Mouse (Mus musculus) Patski (cell line): ENCODE data around the gene Rxrb. TPM values are rescaled to one million over a fixed set of nuclear protein-coding genes. Genes with fewer than 3 reads are reported as not detected.

Experiments used
- ATAC-seq: fragments of 100-300 bp; one replicate; pipeline ENCODE4 v1.8.0; 2021
- CTCF ChIA-PET: fragments of 350-600 bp; sonication (Branson Sonifier 250); formaldehyde crosslinking; loops from one replicate; lab custom pipeline; 2022; ENCODE audit warnings: inconsistent platforms; lab: Charles Lee
- POLR2A ChIA-PET: fragments of 350-600 bp; sonication (Branson Sonifier 250); formaldehyde crosslinking; loops from one replicate; lab custom pipeline; 2022; ENCODE audit warnings: antibody characterized with exemption, inconsistent platforms; lab: Charles Lee
- DNase-seq: peaks from one replicate; pipeline ENCODE4 v3.0.0-alpha.2; 2011; ENCODE audit warnings: low read depth, low spot score
- H3K27me3 ChIP-seq: fragments of 371-371 bp; one replicate; pipeline ENCODE4 v1.5.1; 2021
- CTCF ChIP-seq: fragments of 100-300 bp; IDR thresholded peaks from one replicate; pipeline ENCODE4 v1.5.1; 2021
- in situ Hi-C: fragments of 300-500 bp; cut with MboI; formaldehyde crosslinking; loops from 3 replicates; pipeline ENCODE4 v1.11.1; 2018; ENCODE audit warnings: low pct_unique_long_range_greater_than_20kb, mixed read lengths
- polyA plus RNA-seq: library from polyadenylated mRNA; unstranded; gene quantifications from one replicate; pipeline ENCODE4 v1.2.3, GENCODE M21; 2021

Gene Rxrb
- polyA plus RNA-seq, 1 experiment from 2014 or later, result 57.1 TPM

DNA sequence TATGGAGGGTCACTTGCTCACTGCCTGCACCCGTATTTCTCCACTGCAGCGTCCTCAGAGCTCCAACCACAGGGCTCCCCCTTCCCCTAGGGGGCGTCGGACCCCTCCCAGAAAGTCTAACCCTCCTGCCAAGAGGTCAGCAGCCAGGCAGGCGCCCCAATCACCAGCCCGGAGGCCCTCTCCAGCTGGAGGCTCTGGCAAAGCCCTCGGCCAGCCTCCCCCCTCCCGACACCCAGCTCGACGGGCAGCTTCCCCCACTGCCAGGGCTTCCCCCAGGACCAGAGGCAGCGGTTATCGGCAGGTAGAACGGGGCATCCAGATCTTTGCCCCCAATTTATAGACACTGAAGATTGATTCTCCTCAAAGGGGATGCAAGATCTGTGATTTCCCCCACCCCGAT, 14.3 kb downstream of the Rxrb start:
- peaks cover 5% of the 10 kb centered on the region for H3K27me3 ChIP-seq
- DNase-seq, result no peak
- in situ Hi-C loops, result no loop called here

DNA sequence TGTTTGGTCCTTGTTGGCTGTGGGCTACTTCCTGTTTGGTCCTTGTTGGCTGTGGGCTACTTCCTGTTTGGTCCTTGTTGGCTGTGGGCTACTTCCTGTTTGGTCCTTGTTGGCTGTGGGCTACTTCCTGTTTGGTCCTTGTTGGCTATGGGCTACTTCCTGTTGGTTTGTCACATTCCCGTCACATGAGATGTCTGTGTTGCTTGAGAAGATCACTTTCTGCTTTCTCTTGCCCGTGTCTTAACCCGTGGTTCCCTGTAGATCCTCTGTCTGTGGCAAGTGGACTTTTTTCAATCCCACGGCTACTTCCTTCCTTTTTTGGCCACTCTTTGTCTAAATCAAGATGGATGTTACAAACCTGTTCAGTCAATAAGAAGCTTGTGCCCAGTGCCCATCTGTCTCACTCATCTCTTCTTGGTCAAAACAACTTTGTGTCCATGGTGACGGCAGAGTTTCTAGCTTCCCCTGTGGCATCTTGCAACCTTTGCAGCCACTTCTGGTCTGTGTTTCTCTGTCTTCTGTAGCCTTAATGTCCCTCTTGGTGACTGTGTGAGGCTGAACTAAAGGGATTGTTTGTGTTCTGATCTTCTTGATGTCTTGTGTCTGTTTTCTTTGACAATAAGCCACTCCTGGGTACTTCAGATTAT, 15.9 kb downstream of the Rxrb start:
- DNase-seq, result no peak
- POLR2A ChIA-PET, result no interaction called here
- CTCF ChIA-PET, result no interaction called here
- in situ Hi-C loops, result no loop called here
- H3K27me3 ChIP-seq, result no peaks in the 10 kb centered on the region
- no peak for TF ChIP-seq CTCF
- no peak for ATAC-seq

More for the DNA sequence above, 14.3 kb downstream of the Rxrb start:
- TF ChIP-seq CTCF, result no peak
- no peak for ATAC-seq
- CTCF ChIA-PET, result no interaction called here
- POLR2A ChIA-PET, result no interaction called here

DNA sequence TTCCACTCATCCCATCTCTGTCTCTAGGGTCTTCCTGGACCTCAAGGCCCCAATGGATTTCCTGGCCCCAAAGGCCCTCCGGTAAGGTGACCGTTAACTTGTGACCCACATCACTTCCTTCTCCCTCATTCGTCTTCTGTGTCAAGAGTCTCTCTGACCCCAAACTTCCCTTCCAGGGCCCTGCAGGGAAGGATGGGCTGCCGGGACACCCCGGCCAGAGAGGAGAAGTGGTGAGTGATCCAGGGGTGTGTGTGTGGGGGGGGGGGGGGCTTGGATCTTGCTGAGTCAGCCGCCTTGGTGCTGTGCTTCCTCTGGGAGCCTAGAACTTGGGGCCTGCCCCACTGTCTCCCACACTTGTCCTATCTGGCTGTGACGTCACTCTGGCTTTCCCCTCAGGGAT, 25.6 kb downstream of the Rxrb start:
- in situ Hi-C loops, result no loop called here
- ATAC-seq, result no peak
- no peak for DNase-seq
- CTCF ChIA-PET, result no interaction called here
- POLR2A ChIA-PET, result no interaction called here
- no peak for TF ChIP-seq CTCF
- H3K27me3 ChIP-seq, result no peaks in the 10 kb centered on the region

DNA sequence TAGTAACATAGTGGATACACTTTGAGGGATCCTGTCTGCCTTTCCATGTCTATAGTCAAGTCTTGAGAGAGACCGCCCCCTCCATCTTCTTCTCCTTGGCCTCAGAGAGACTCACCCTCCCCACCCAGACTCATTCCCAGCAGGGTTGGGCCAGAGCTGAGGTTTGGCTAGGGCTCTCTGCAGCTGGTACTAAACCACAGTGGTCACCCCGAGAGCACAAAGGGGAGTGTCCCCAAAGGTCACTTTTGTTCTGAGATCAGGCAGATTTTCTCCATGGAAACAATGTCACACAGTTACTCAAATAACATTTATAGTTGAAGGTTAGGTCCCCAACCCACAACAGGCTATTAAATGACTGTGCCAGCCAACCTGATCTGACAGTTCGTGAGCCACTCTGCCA, 37.3 kb downstream of the Rxrb start:
- ATAC-seq (no peak), DNase-seq (no peak)
- in situ Hi-C loops, result no loop called here
- no peaks in the 10 kb centered on the region for H3K27me3 ChIP-seq
- TF ChIP-seq CTCF, result no peak
- ChIA-PET CTCF (no interaction called here), POLR2A (no interaction called here)

DNA sequence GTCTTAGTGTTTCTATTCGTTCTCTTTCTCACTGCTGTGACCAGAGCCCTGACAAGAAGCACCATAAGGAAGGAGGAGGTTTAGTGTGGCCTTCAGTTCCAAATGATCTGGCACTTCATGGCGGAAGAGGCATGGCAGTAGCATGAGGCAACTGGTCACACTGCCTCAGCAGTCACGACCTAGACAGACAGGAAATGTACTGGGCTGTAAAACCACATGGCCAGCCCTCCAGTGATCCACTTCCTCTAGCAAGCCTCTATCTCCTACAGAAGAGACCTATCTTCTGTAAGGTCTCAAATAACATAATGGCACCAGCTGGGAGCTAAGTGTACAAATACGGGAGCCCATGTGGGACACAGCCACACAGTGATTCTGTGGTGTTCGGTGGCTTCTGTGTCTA, 40.5 kb downstream of the Rxrb start:
- CTCF ChIA-PET, result interaction anchor here (1.6 kb wide), 1 partner anchor 13 kb away, joined by 3 read pairs; no protein-coding TSS in a partner anchor
- TF ChIP-seq CTCF, result no peak
- DNase-seq, result no peak
- no peak for ATAC-seq
- in situ Hi-C loops, result no loop called here
- peaks cover 6% of the 10 kb centered on the region for H3K27me3 ChIP-seq
- POLR2A ChIA-PET, result no interaction called here

DNA sequence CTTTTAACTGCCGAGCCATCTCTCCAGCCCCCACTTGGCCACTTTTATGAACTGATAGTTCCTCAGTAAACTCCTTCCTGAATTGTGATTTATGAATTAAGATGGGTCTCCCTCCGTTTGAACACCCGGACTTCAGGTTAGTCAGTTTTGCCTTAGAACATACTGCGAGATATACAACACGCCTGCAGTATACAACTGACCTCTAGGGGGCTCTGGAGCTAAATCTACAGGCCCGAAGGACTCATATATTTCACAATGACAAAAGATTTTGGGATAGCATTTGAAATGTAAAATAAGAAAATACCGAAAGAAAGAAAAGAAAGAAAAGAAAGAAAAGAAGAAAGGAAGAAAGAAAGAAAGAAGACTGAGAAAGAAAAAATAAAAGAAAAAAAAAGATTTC, 43.7 kb downstream of the Rxrb start:
- peak; percentile 79 for TF ChIP-seq CTCF
- ATAC-seq, result no peak
- ChIA-PET POLR2A (no interaction called here), CTCF (interaction anchor here (1.0 to 1.1 kb wide), 3 partner anchors 21 to 93 kb away, joined by 3 to 4 read pairs (median 4); no protein-coding TSS in a partner anchor)
- in situ Hi-C loops, result loop anchor here (5.0 kb wide), 1 partner anchor 92 kb away; no protein-coding TSS in a partner anchor
- no peak for DNase-seq
- peaks cover 9% of the 10 kb centered on the region for H3K27me3 ChIP-seq

DNA sequence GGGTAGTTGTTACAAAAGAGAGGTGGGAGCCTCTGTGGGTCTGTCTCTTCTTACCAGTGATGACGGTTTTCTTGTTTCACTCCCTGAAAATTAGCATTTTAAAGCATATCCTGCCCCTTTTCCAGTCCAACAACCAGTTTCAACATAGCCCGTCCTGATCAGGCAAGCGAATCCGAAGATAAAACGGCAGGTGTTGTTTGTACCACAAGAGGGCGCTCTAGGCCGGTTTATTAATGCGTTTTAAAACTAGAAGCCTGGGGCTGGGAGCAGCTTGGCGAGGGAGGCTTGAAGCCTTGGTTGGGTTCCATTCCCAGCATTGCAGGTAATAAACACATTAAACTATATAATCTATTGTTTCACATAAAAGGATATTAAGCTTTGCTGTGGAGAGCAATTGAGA, 45.9 kb downstream of the Rxrb start:
- CTCF ChIA-PET, result interaction anchor here (0.7 to 2.1 kb wide), 11 partner anchors 11 to 92 kb away, joined by 3 to 8 read pairs (median 3); partner anchors contain the start of gene H2-Oa
- in situ Hi-C loops, result loop anchor here (5.0 kb wide), 1 partner anchor 90 kb away; no protein-coding TSS in a partner anchor
- DNase-seq, result peak; percentile 27
- H3K27me3 ChIP-seq, result peaks cover 9% of the 10 kb centered on the region
- ATAC-seq, result no peak
- TF ChIP-seq CTCF, result peak; percentile 93
- POLR2A ChIA-PET, result interaction anchor here (0.9 to 1.0 kb wide), 2 partner anchors 25 to 93 kb away, joined by 3 read pairs; no protein-coding TSS in a partner anchor

DNA sequence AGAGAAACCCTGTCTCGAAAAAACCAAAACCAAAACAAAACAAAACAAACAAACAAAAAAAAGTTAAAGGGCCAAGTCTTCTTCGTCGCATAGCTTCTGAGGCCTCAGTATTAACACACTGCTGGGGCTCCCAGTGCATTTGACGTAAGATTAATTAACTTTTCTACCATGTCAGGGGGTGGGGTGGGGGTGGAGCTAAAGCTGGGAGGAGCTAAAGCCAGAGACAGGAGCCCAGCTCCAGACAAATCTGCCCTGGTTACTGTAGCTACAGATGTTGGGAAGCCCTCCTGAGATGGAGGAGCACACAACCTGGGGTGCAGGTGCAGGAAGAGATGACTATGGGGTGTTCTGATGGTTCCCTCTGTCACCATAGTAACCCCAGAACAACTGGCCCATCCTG, 46.5 kb downstream of the Rxrb start:
- in situ Hi-C loops, result loop anchor here (5.0 kb wide), 1 partner anchor 89 kb away; no protein-coding TSS in a partner anchor
- H3K27me3 ChIP-seq, result peaks cover 9% of the 10 kb centered on the region
- DNase-seq, result no peak
- ATAC-seq, result no peak
- ChIA-PET POLR2A (interaction anchor here (0.9 to 1.0 kb wide), 2 partner anchors 25 to 93 kb away, joined by 3 read pairs; no protein-coding TSS in a partner anchor), CTCF (interaction anchor here (0.7 to 2.1 kb wide), 11 partner anchors 10 to 92 kb away, joined by 3 to 8 read pairs (median 3); partner anchors contain the start of gene H2-Oa)
- no peak for TF ChIP-seq CTCF

DNA sequence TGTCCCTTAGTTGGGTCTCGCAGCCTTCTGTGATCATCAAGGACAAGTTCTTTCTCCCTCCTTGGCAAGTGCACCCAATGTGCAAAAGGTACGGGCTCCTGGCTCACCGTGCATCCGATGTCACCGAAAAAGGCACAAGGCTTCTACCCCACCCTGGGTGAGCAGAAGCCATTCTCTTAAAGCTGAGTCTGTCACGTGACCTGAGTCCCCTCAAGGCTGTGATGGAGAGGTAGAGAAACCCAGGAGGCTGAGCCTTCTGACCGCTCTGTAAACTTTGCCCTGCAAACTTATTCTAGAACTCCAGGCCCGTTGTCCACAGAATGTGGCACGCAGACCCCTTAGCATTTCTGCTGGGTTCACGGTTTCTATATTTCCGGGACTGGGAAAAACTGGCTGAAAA, 47.4 kb downstream of the Rxrb start:
- in situ Hi-C loops, result loop anchor here (5.0 kb wide), 1 partner anchor 88 kb away; no protein-coding TSS in a partner anchor
- ChIA-PET POLR2A (no interaction called here), CTCF (interaction anchor here (0.7 to 2.1 kb wide), 3 partner anchors 9 to 174 kb away, joined by 3 to 8 read pairs (median 5); no protein-coding TSS in a partner anchor)
- no peak for TF ChIP-seq CTCF
- peaks cover 9% of the 10 kb centered on the region for H3K27me3 ChIP-seq
- DNase-seq, result no peak
- no peak for ATAC-seq

DNA sequence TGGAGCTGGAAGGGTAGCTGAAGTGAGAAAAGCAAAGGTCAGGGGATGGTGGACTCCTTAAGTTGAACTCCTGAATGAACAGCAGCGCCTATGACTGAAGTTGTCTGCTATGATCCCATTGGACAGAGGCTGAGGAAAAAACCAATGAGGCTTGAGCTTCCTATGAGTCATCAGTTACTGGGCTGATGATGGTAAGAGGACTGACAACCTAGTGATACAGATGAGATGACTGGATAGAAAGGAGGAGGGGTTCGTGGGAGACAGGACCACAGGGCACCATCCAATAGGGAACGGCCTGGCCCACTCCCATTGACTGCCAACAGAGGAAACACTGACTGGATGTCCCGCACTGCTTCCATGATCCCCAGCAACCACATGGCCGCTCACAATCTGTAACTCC, 48.0 kb downstream of the Rxrb start:
- CTCF ChIA-PET, result interaction anchor here (1.3 to 2.1 kb wide), 3 partner anchors 9 to 90 kb away, joined by 4 to 8 read pairs (median 5); no protein-coding TSS in a partner anchor
- ATAC-seq (no peak), DNase-seq (peak; percentile 17)
- POLR2A ChIA-PET, result no interaction called here
- H3K27me3 ChIP-seq, result peaks cover 9% of the 10 kb centered on the region
- no peak for TF ChIP-seq CTCF
- in situ Hi-C loops, result loop anchor here (5.0 kb wide), 1 partner anchor 88 kb away; no protein-coding TSS in a partner anchor

DNA sequence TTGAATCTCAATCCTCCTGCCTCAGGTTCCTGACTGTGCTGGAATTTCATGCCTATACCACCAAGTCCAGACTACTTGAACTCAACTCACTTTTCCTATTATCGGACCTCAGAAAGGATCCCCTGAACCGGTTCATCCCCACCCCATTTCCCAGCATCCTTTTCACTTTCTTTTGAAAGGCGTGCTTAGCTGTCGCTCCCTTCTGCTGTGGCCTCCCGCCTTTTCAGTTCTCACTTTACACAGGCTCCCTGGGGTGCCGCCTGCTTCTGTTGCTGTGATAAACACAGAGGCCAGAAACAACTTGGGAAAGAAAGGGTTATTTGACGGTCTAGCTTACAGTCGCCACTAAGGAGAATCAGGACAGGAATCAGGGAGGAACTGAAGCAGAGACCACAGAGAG, 51.5 kb downstream of the Rxrb start:
- ATAC-seq (no peak), DNase-seq (no peak)
- H3K27me3 ChIP-seq, result no peaks in the 10 kb centered on the region
- in situ Hi-C loops, result no loop called here
- ChIA-PET POLR2A (no interaction called here), CTCF (no interaction called here)
- no peak for TF ChIP-seq CTCF
